8 mouse cellular contexts compared by ENCODE assay signal in the genomic region with DNA sequence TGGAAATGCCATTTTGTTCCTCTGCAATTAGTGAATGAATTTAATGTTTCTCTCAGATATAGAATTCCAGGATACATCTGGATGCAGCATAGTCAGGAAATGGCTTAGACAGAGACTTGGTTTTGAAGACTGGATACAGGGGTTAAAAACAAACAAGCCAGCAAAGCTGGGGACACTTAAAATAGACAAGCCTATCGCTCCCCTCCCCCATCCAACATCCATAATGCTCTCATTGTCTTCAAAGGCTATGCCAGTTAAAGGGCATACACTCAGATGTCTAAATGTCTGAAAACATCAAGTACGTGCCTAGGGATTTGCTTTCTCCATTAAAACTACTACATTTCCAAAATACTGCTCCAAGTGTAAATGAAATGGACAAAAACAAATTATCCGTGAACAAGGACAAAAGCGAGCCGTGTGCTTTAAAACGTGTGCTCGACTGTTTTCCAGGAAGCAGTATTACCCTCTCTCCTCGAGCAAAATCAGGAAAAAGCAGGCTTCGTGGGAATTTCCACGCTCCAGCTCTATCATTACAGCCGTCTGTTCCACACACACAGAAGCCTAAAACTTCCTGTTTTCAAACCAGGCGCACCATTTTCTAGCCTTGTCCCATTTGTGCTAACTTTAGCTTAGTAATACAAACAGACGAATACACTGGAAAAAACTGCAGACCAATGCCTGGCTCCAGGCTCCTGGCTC.
DNase-seq lines count a peak whose midpoint lies in the region; ATAC-seq and TF ChIP-seq lines count a peak whose summit lies in the region.

No protein-coding gene starts in this region.

- 22% methylated on average over 13 of the region's 13 CpGs for WGBS in embryonic facial prominence, embryonic 14.5 days
- WGBS in intestine, embryonic 15.5 days = 49% methylated on average over 13 of the region's 13 CpGs
- 19% methylated on average over 13 of the region's 13 CpGs for WGBS in neural tube, embryonic 15.5 days

- no peak for DNase-seq in layer of hippocampus, adult 2 months (ENCODE audit: low spot score in 2 of 2)
- DNase-seq in layer of hippocampus, adult 9-11 months = no peak
- peak; percentile 52 for DNase-seq in embryonic facial prominence, embryonic 14.5 days (ENCODE audit: low spot score)
- no peak for DNase-seq in spleen, postnatal 14 days (ENCODE audit: low spot score in 2 of 2)
- no peak for DNase-seq in right cerebral cortex, postnatal 14 days

- H3K9me3 ChIP-seq in embryonic facial prominence, embryonic 14.5 days (ENCODE audit: control insufficient read depth, low read length) = no peaks in the 10 kb centered on the region; the same call in 1 of the 2 replicates
- H3K9me3 ChIP-seq in intestine, embryonic 15.5 days = no peaks in the 10 kb centered on the region
- H3K9me3 ChIP-seq in neural tube, embryonic 15.5 days (replicated peaks) = no peaks in the 10 kb centered on the region

- no peaks in the 10 kb centered on the region for H3K36me3 ChIP-seq in embryonic facial prominence, embryonic 14.5 days (ENCODE audit: control insufficient read depth, insufficient read depth, low read length)
- no peaks in the 10 kb centered on the region for H3K36me3 ChIP-seq in intestine, embryonic 15.5 days
- H3K36me3 ChIP-seq in neural tube, embryonic 15.5 days = no peaks in the 10 kb centered on the region

- ATAC-seq in embryonic facial prominence, embryonic 14.5 days (ENCODE audit: low read depth) = no peak
- no peak for ATAC-seq in intestine, embryonic 15.5 days
- 0 out of 2 replicates have a peak, but pooled peaks have one; percentile 37 for ATAC-seq in neural tube, embryonic 15.5 days (ENCODE audit: low FRiP score)
- ATAC-seq in CD4-positive, CD25-positive, alpha-beta regulatory T cell, adult 4 months = no peak

- H3K4me3 ChIP-seq in layer of hippocampus, adult 2 months = no peak overlapping the region
- no peak overlapping the region for H3K4me3 ChIP-seq in embryonic facial prominence, embryonic 14.5 days (ENCODE audit: low read depth, low read length)
- H3K4me3 ChIP-seq in intestine, embryonic 15.5 days (replicated peaks) = no peak overlapping the region
- H3K4me3 ChIP-seq in neural tube, embryonic 15.5 days (replicated peaks) = no peak overlapping the region

- peaks cover 32% of the 10 kb centered on the region for H3K4me1 ChIP-seq in embryonic facial prominence, embryonic 14.5 days (ENCODE audit: control insufficient read depth, insufficient read depth, low read length)
- peaks cover 21% of the 10 kb centered on the region; the same call in 1 of the 2 replicates for H3K4me1 ChIP-seq in intestine, embryonic 15.5 days (replicated peaks)
- peaks cover 43% of the 10 kb centered on the region for H3K4me1 ChIP-seq in neural tube, embryonic 15.5 days

- no peak for TF ChIP-seq CTCF in layer of hippocampus, adult 2 months (conservative IDR thresholded peaks at IDR 0.05)

- H3K9ac ChIP-seq in embryonic facial prominence, embryonic 14.5 days (ENCODE audit: low read depth, low read length) = peak overlapping the region; percentile 46; the same call in 1 of the 2 replicates
- H3K9ac ChIP-seq in intestine, embryonic 15.5 days = no peak overlapping the region
- no peak overlapping the region for H3K9ac ChIP-seq in neural tube, embryonic 15.5 days (replicated peaks)

- peak overlapping the region; percentile 85 for H3K27ac ChIP-seq in layer of hippocampus, adult 2 months
- H3K27ac ChIP-seq in embryonic facial prominence, embryonic 14.5 days (replicated peaks; ENCODE audit: low read depth, low read length) = peak overlapping the region; percentile 49
- H3K27ac ChIP-seq in intestine, embryonic 15.5 days = peak overlapping the region; percentile 46
- H3K27ac ChIP-seq in neural tube, embryonic 15.5 days (replicated peaks) = peak overlapping the region; percentile 64

- peak overlapping the region; percentile 25 for H3K4me2 ChIP-seq in embryonic facial prominence, embryonic 14.5 days (ENCODE audit: low read depth, low read length)
- peak overlapping the region; percentile 15; the same call in 1 of the 2 replicates for H3K4me2 ChIP-seq in intestine, embryonic 15.5 days (replicated peaks)
- peak overlapping the region; percentile 19 for H3K4me2 ChIP-seq in neural tube, embryonic 15.5 days

- H3K27me3 ChIP-seq in embryonic facial prominence, embryonic 14.5 days (replicated peaks; ENCODE audit: control insufficient read depth, insufficient read depth, low read length) = no peaks in the 10 kb centered on the region
- H3K27me3 ChIP-seq in intestine, embryonic 15.5 days (replicated peaks) = no peaks in the 10 kb centered on the region
- no peaks in the 10 kb centered on the region for H3K27me3 ChIP-seq in neural tube, embryonic 15.5 days (replicated peaks)
